Mouse (Mus musculus) thymus, adult 2 months (tissue): Measurements from ENCODE around the gene Lhpp.

Experiments used
- CTCF ChIP-seq: fragments of 200-500 bp; IDR thresholded peaks from 2 replicates; pipeline ENCODE4 v1.5.1; 2012; ENCODE audit warnings: mild to moderate bottlenecking, control low read depth, low read length, moderate library complexity, borderline replicate concordance; ENCODE audit not compliant: control insufficient read depth, poor library complexity, insufficient read depth; ENCODE audit errors: extremely low read depth
- POLR2A ChIP-seq: fragments of 200-500 bp; IDR thresholded peaks from 2 replicates; pipeline ENCODE4 v1.6.1; 2012; ENCODE audit warnings: mild to moderate bottlenecking, low read length, control low read depth, moderate library complexity; ENCODE audit not compliant: control insufficient read depth, poor library complexity, insufficient read depth; ENCODE audit errors: extremely low read depth

DNA sequence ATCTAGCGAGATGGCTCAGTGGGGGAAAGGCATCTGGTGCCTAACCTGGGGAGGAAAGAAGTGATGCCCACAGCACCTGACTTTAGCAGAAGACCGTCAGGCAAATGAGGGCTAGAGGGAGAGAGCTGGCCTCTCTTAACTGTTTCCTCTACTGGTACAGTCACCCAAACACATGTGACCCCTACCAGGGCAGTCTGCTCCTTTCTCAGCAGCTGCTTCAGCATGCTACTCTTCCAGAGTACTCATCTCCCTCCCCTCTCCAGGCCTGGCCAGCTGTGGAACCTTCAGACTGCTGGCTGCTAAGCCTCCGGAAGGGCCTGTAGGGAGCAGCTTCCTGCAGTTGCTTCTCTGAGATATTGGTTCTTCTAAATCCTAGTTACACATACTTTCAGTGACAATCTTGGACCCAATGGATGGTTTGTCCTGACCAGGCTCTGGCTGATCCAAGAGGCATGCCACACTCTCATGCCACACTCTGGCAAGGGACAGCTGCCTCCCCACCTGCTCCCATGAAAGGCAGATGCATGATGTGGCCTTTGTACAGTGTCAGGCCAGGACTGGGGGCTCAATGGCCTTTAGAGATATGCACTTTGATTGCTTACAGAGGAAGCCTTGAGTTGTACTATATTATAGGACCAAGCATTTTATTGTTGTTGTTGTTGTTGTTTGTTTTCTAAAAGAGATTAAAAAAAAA, 137.8 kb downstream of the Lhpp start:
- no peak for TF ChIP-seq CTCF
- TF ChIP-seq POLR2A: no peak
